Mouse (Mus musculus): ENCODE measurements around the gene Amelx. TPM values are rescaled to one million over a fixed set of nuclear protein-coding genes. Genes with fewer than 3 reads are reported as not detected.

Gene Amelx
- not detected in 2 replicates for polyA plus RNA-seq (2012; rRNA removed)

DNA sequence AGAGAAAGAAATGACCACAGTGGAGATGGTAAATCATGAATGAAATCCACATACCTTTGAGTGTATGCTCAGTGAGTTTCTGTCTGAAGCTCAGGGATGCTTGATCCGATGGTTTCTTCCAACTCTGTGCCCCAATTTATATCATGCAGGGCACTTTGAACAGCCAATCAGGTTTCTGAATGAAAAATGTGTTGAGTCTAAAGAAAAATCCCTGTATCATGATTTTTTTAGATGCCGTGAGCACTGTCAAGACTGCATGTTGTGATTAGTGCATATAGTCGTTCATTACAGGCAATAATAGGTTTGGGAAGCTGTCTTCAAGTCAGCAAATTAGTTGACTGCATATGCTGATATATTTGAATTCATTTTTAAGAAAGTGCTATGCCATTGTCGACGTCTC lies at the start of gene Amelx:
Amelx (minus strand) TSS at position 101 of the 400 bp plus-strand sequence.
- H3K4me3 ChIP-seq (ENCODE audit: control insufficient read depth, low read depth, low read length) = no peak within 1 kb of the TSS
- no peak for TF ChIP-seq POLR2A (IDR thresholded peaks at IDR 0.05; ENCODE audit: control insufficient read depth, low read depth, low read length)
- no peak for TF ChIP-seq CTCF (IDR thresholded peaks at IDR 0.05; ENCODE audit: control insufficient read depth, insufficient read depth, insufficient replicate concordance, low read depth, low read length)
- H3K4me1 ChIP-seq (ENCODE audit: control insufficient read depth, insufficient read depth, low read length) = no peaks in the 10 kb centered on the region
- H3K36me3 ChIP-seq (ENCODE audit: control insufficient read depth, insufficient read depth, low read length) = no peaks in the 10 kb centered on the region
- H3K27me3 ChIP-seq (ENCODE audit: control insufficient read depth, insufficient read depth, low read length) = no peaks in the 10 kb centered on the region
- no peak within 1 kb of the TSS for H3K27ac ChIP-seq (ENCODE audit: control insufficient read depth, insufficient read depth, low read depth, low read length)

DNA sequence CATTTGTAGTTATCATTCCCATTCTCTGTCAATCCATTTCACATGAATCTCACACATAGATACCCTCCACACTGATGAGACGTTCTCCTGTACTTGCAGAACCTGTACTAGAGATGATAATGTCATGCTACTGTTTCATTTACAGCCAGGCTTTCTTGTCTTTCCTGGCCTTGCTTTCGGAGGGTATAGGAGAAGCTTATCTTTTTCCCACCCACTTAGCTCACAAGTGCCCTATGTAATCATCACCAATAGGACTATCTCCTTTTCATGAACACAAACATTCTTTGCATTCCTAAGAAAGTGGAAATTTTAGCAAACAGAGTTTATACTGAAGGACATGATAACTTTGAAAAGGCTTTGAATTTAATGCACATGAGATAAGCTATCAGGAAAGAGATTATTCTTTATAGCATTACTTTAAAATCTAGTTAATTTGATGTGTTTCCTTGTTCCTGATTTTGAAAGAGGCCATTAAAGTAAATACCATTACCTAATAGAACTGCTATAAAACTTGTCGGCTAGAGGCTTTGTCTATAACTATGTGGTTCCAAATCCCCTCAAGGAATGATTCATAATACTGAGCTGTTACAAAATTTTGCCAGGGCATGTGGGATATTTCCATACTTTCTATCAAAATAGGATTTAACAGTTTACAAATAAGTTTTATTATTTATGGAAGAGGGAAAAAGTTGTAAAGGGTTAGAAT lies 35.5 kb upstream of the Amelx start:
- Histone ChIP-seq H3K27me3 (ENCODE audit: control insufficient read depth, insufficient read depth, low read length) (no peaks in the 10 kb centered on the region), H3K4me3 (ENCODE audit: control insufficient read depth, low read depth, low read length) (no peak overlapping the region), H3K27ac (ENCODE audit: control insufficient read depth, insufficient read depth, low read depth, low read length) (no peak overlapping the region), H3K4me1 (ENCODE audit: control insufficient read depth, insufficient read depth, low read length) (no peaks in the 10 kb centered on the region), H3K36me3 (ENCODE audit: control insufficient read depth, insufficient read depth, low read length) (no peaks in the 10 kb centered on the region)
- TF ChIP-seq POLR2A (IDR thresholded peaks at IDR 0.05; ENCODE audit: control insufficient read depth, low read depth, low read length) (no peak), CTCF (IDR thresholded peaks at IDR 0.05; ENCODE audit: control insufficient read depth, insufficient read depth, insufficient replicate concordance, low read depth, low read length) (no peak)

DNA sequence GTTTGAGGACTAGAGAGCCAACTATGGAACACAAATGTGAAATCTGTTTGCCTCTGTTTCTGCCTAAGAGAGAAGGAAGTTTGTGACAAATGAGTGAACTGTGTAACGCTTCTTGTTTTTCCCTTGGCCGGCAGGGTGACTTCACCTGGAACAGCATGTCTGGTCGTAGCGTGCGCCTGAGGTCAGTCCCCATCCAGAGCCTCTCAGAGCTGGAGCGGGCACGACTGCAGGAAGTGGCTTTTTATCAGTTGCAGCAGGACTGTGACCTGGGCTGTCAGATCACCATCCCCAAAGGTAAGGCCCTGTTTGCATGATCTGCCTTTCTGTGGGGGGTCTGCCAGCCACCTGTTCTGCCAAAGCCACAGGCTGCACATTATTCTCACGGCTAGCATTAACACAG lies 33.1 kb upstream of the Amelx start:
- no peak overlapping the region for H3K4me3 ChIP-seq (ENCODE audit: control insufficient read depth, low read depth, low read length)
- no peaks in the 10 kb centered on the region for H3K36me3 ChIP-seq (ENCODE audit: control insufficient read depth, insufficient read depth, low read length)
- no peak for TF ChIP-seq POLR2A (IDR thresholded peaks at IDR 0.05; ENCODE audit: control insufficient read depth, low read depth, low read length)
- TF ChIP-seq CTCF (IDR thresholded peaks at IDR 0.05; ENCODE audit: control insufficient read depth, insufficient read depth, insufficient replicate concordance, low read depth, low read length) = no peak
- H3K27me3 ChIP-seq (ENCODE audit: control insufficient read depth, insufficient read depth, low read length) = no peaks in the 10 kb centered on the region
- no peak overlapping the region for H3K27ac ChIP-seq (ENCODE audit: control insufficient read depth, insufficient read depth, low read depth, low read length)
- no peaks in the 10 kb centered on the region for H3K4me1 ChIP-seq (ENCODE audit: control insufficient read depth, insufficient read depth, low read length)

DNA sequence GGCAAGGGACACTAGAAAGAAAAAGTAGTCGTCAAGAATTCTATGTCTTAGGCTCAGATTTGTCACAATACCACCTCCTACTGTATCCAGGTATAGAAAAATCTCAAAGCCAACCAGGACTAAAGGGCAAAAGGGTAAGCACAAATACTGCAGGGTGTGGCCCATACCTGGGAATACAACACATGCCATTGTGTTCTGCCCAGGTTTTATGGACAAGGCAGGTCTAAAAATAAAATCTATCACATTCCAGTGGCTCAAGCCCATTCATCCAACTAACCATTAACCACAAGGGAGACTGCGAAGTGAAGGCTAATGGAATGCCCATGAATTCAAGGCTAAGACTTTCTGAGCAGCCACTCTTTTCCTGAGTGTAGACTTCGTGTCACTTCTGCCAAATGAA lies 23.0 kb upstream of the Amelx start:
- no peaks in the 10 kb centered on the region for H3K36me3 ChIP-seq (ENCODE audit: control insufficient read depth, insufficient read depth, low read length)
- H3K27me3 ChIP-seq (ENCODE audit: control insufficient read depth, insufficient read depth, low read length) = no peaks in the 10 kb centered on the region
- H3K27ac ChIP-seq (ENCODE audit: control insufficient read depth, insufficient read depth, low read depth, low read length) = no peak overlapping the region
- TF ChIP-seq POLR2A (IDR thresholded peaks at IDR 0.05; ENCODE audit: control insufficient read depth, low read depth, low read length) (no peak), CTCF (IDR thresholded peaks at IDR 0.05; ENCODE audit: control insufficient read depth, insufficient read depth, insufficient replicate concordance, low read depth, low read length) (no peak)
- H3K4me3 ChIP-seq (ENCODE audit: control insufficient read depth, low read depth, low read length) = no peak overlapping the region
- no peaks in the 10 kb centered on the region for H3K4me1 ChIP-seq (ENCODE audit: control insufficient read depth, insufficient read depth, low read length)

DNA sequence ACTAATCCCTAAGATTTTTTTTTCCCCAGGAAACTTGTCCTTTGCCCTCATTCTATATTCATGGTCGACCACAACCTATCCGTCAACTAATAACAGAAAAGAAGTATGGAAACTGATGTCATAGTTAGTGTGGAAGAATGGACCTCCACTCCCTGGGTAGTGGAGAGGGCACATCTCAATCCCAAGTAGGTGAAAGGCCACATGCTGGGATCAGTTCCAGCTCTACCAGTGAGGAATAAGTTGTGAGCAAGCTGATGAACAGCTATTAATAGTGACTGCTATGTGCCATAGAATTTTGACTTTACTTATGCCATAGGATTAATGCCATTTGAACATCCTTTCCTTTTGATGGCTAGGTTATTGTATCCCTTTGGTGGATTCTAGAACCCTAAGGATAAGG lies 8.4 kb downstream of the Amelx start:
- H3K4me3 ChIP-seq (ENCODE audit: control insufficient read depth, low read depth, low read length) = no peak overlapping the region
- H3K27me3 ChIP-seq (ENCODE audit: control insufficient read depth, insufficient read depth, low read length) = no peaks in the 10 kb centered on the region
- no peak overlapping the region for H3K27ac ChIP-seq (ENCODE audit: control insufficient read depth, insufficient read depth, low read depth, low read length)
- H3K36me3 ChIP-seq (ENCODE audit: control insufficient read depth, insufficient read depth, low read length) = no peaks in the 10 kb centered on the region
- H3K4me1 ChIP-seq (ENCODE audit: control insufficient read depth, insufficient read depth, low read length) = no peaks in the 10 kb centered on the region
- no peak for TF ChIP-seq CTCF (IDR thresholded peaks at IDR 0.05; ENCODE audit: control insufficient read depth, insufficient read depth, insufficient replicate concordance, low read depth, low read length)
- no peak for TF ChIP-seq POLR2A (IDR thresholded peaks at IDR 0.05; ENCODE audit: control insufficient read depth, low read depth, low read length)

DNA sequence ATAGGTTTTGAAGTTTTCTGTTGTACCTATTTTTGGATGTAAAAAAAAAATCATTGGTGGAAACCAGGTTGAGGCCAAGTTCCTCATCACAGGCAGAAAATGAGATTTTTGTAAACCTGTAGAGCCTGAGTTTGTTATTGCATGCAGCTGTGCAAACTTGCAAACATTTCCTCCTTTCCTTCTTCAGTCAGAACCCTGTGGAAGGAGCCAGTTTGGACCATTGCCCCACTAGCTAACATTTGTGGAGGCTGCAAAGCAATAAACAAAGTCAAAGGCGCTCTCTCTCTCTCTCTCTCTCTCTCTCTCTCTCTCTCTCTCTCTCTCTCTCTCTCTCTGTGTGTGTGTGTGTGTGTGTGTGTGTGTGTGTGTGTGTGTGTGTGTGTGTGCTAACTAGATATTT lies 13.2 kb downstream of the Amelx start:
- Histone ChIP-seq H3K4me3 (ENCODE audit: control insufficient read depth, low read depth, low read length) (no peak overlapping the region), H3K4me1 (ENCODE audit: control insufficient read depth, insufficient read depth, low read length) (no peaks in the 10 kb centered on the region), H3K27ac (ENCODE audit: control insufficient read depth, insufficient read depth, low read depth, low read length) (no peak overlapping the region), H3K27me3 (ENCODE audit: control insufficient read depth, insufficient read depth, low read length) (no peaks in the 10 kb centered on the region), H3K36me3 (ENCODE audit: control insufficient read depth, insufficient read depth, low read length) (no peaks in the 10 kb centered on the region)
- TF ChIP-seq CTCF (IDR thresholded peaks at IDR 0.05; ENCODE audit: control insufficient read depth, insufficient read depth, insufficient replicate concordance, low read depth, low read length) (no peak), POLR2A (IDR thresholded peaks at IDR 0.05; ENCODE audit: control insufficient read depth, low read depth, low read length) (no peak)

DNA sequence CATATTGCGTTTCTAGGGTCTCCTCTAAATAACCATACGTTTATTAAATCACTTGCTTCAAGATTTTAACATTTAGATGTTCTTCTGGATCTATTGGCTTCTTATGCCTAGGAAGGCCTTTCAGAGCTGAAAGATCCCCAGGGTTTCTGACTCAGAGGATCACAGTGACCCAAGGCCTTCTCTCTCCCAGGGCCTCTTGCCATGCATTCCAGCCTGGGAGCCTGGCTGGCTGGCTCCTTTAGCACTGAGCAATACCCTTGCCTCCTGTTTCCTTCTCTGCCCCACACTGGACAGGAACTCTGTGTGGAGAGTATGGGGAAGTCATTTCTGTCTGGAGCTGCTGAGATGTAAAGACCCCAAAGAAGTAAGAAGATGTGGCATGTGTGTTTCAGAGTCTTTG lies 16.0 kb downstream of the Amelx start:
- Histone ChIP-seq H3K4me1 (ENCODE audit: control insufficient read depth, insufficient read depth, low read length) (no peaks in the 10 kb centered on the region), H3K4me3 (ENCODE audit: control insufficient read depth, low read depth, low read length) (no peak overlapping the region), H3K27me3 (ENCODE audit: control insufficient read depth, insufficient read depth, low read length) (no peaks in the 10 kb centered on the region), H3K27ac (ENCODE audit: control insufficient read depth, insufficient read depth, low read depth, low read length) (no peak overlapping the region), H3K36me3 (ENCODE audit: control insufficient read depth, insufficient read depth, low read length) (no peaks in the 10 kb centered on the region)
- TF ChIP-seq CTCF (IDR thresholded peaks at IDR 0.05; ENCODE audit: control insufficient read depth, insufficient read depth, insufficient replicate concordance, low read depth, low read length) = no peak
- TF ChIP-seq POLR2A (IDR thresholded peaks at IDR 0.05; ENCODE audit: control insufficient read depth, low read depth, low read length) = no peak

Data from testis, adult 2 months (tissue).